In genomic region chr6:56797311-56798151, GRCm38 (mm10) we compare ENCODE assay signal across 8 mouse cellular contexts. TPM values are rescaled to one million over a fixed set of nuclear protein-coding genes. Genes with fewer than 3 reads are reported as not detected.
A peak's percentile ranks its signal among the peaks of the same experiment; 100 is the strongest.
DNase-seq lines count a peak whose midpoint lies in the region; ATAC-seq lines count a peak whose summit lies in the region.

TSS of gene Kbtbd2 (minus strand) at chr6:56797813.

- 0 out of 2 replicates have a peak, but pooled peaks cover 5% of the 10 kb centered on the region for H3K9me3 ChIP-seq in forebrain, embryonic 10.5 days
- H3K9me3 ChIP-seq in heart, embryonic 16.5 days (replicated peaks; ENCODE audit: control insufficient read depth, low read length): no peaks in the 10 kb centered on the region
- no peaks in the 10 kb centered on the region for H3K9me3 ChIP-seq in liver, embryonic 15.5 days (replicated peaks)
- H3K9me3 ChIP-seq in neural tube, embryonic 12.5 days: no peaks in the 10 kb centered on the region

- peak within 1 kb of the TSS; percentile 79 for H3K4me3 ChIP-seq in forebrain, embryonic 10.5 days
- peak within 1 kb of the TSS; percentile 92 for H3K4me3 ChIP-seq in heart, embryonic 16.5 days (ENCODE audit: low read length)
- peak within 1 kb of the TSS; percentile 94 for H3K4me3 ChIP-seq in liver, embryonic 15.5 days (replicated peaks)
- peak within 1 kb of the TSS; percentile 83 for H3K4me3 ChIP-seq in neural tube, embryonic 12.5 days

- peak; percentile 85 for DNase-seq in c-Kit-negative CD71-positive TER-119-positive erythroid progenitor cells, embryonic 14.5 days (ENCODE audit: low read depth, low spot score)
- peak; percentile 93 for DNase-seq in forebrain, embryonic 10.5 days (ENCODE audit: extremely low spot score, low spot score)
- peak; percentile 96 to 97 for DNase-seq in kidney, postnatal 36 days
- DNase-seq in telencephalon, adult 2 months (ENCODE audit: low read depth, low spot score): peak; percentile 86

- peak within 1 kb of the TSS; percentile 99 for H3K9ac ChIP-seq in heart, embryonic 16.5 days (ENCODE audit: low read length)
- H3K9ac ChIP-seq in liver, embryonic 15.5 days: peak within 1 kb of the TSS; percentile 92
- H3K9ac ChIP-seq in neural tube, embryonic 12.5 days: peak within 1 kb of the TSS; percentile 96

- WGBS in forebrain, embryonic 10.5 days: under 1% methylated on average over 96 of the region's 98 CpGs
- WGBS in heart, embryonic 16.5 days: under 1% methylated on average over 84 of the region's 98 CpGs
- under 1% methylated on average over 97 of the region's 98 CpGs for WGBS in liver, embryonic 15.5 days (ENCODE audit: insufficient replicate concordance)
- under 1% methylated on average over 94 of the region's 98 CpGs for WGBS in neural tube, embryonic 12.5 days

- peaks cover 27% of the 10 kb centered on the region for H3K4me1 ChIP-seq in forebrain, embryonic 10.5 days
- H3K4me1 ChIP-seq in heart, embryonic 16.5 days (ENCODE audit: control insufficient read depth, insufficient read depth, low read length): peaks cover 26% of the 10 kb centered on the region
- peaks cover 37% of the 10 kb centered on the region for H3K4me1 ChIP-seq in liver, embryonic 15.5 days (replicated peaks)
- H3K4me1 ChIP-seq in neural tube, embryonic 12.5 days: peaks cover 16% of the 10 kb centered on the region

- peak; percentile 78 for ATAC-seq in CD4-positive, CD25-positive, alpha-beta regulatory T cell, adult 4 months
- ATAC-seq in heart, embryonic 16.5 days (replicated peaks; ENCODE audit: extremely low read depth, insufficient read depth, low FRiP score): peak; percentile 92
- peak; percentile 94 for ATAC-seq in liver, embryonic 15.5 days (ENCODE audit: insufficient read depth)
- ATAC-seq in neural tube, embryonic 12.5 days (ENCODE audit: low FRiP score, low read depth): peak; percentile 95

- no peaks in the 10 kb centered on the region for H3K27me3 ChIP-seq in forebrain, embryonic 10.5 days (ENCODE audit: poor library complexity, severe bottlenecking)
- no peaks in the 10 kb centered on the region for H3K27me3 ChIP-seq in heart, embryonic 16.5 days (ENCODE audit: control insufficient read depth, insufficient read depth, low read length)
- no peaks in the 10 kb centered on the region; the same call in 1 of the 2 replicates for H3K27me3 ChIP-seq in liver, embryonic 15.5 days
- no peaks in the 10 kb centered on the region for H3K27me3 ChIP-seq in neural tube, embryonic 12.5 days (replicated peaks)

- peak within 1 kb of the TSS; percentile 80 for H3K4me2 ChIP-seq in heart, embryonic 16.5 days (ENCODE audit: low read depth, low read length)
- H3K4me2 ChIP-seq in liver, embryonic 15.5 days: peak within 1 kb of the TSS; percentile 81
- H3K4me2 ChIP-seq in neural tube, embryonic 12.5 days (replicated peaks): peak within 1 kb of the TSS; percentile 68

- H3K36me3 ChIP-seq in forebrain, embryonic 10.5 days (replicated peaks): peaks cover 16% of the 10 kb centered on the region
- no peaks in the 10 kb centered on the region for H3K36me3 ChIP-seq in heart, embryonic 16.5 days (ENCODE audit: control insufficient read depth, insufficient read depth)
- H3K36me3 ChIP-seq in liver, embryonic 15.5 days (replicated peaks): no peaks in the 10 kb centered on the region
- no peaks in the 10 kb centered on the region for H3K36me3 ChIP-seq in neural tube, embryonic 12.5 days

- peak within 1 kb of the TSS; percentile 99 for H3K27ac ChIP-seq in forebrain, embryonic 10.5 days
- H3K27ac ChIP-seq in heart, embryonic 16.5 days (ENCODE audit: low read length): peak within 1 kb of the TSS; percentile 100
- H3K27ac ChIP-seq in liver, embryonic 15.5 days (replicated peaks): peak within 1 kb of the TSS; percentile 100
- peak within 1 kb of the TSS; percentile 98 for H3K27ac ChIP-seq in neural tube, embryonic 12.5 days

RNA-seq across cellular contexts. Expression of gene Kbtbd2, which starts in this region (rescaled TPM):
- polyA plus RNA-seq in CD4-positive, CD25-positive, alpha-beta regulatory T cell, adult 4 months (2017; shearing (Covaris generic)): 10 to 100 TPM; 22.9 to 27.2 TPM
- 34.6 and 37.3 TPM in 2 replicates for polyA plus RNA-seq in forebrain, embryonic 10.5 days (2016; fragmentation: Nextera tagmentation; extraction: Ambion mirVana)
- 27.6 and 32.6 TPM in 2 replicates for polyA plus RNA-seq in heart, embryonic 16.5 days (2015; fragmentation: Nextera tagmentation; extraction: Ambion mirVana)
- polyA plus RNA-seq in liver, embryonic 15.5 days (2015; fragmentation: Nextera tagmentation; extraction: Ambion mirVana): 15.6 TPM in 2 replicates
- polyA plus RNA-seq in neural tube, embryonic 12.5 days (2016; fragmentation: Nextera tagmentation; extraction: Ambion mirVana): 41.5 and 46.5 TPM in 2 replicates

Comparison
In these comparisons a context has a peak if more than half of its experiments do, and no peak if none do; other contexts are left out.
1. Peak in every context shown above with its lines: DNase-seq, ATAC-seq, H3K4me3 ChIP-seq and H3K27ac ChIP-seq.